Mouse (Mus musculus) heart, adult 2 months (tissue): ENCODE results near the gene Stab2. TPM values are rescaled to one million over a fixed set of nuclear protein-coding genes. Genes with fewer than 3 reads are reported as not detected.

Experiments
- DNase-seq, 2 experiments: peaks; one replicate each; pipeline ENCODE4 v3.0.0; 2021
- H3K27ac ChIP-seq: fragments of 200-600 bp; 2 replicates; pipeline ENCODE4 v1.8.1; 2022
- H3K27me3 ChIP-seq: fragments of 200-500 bp; 2 replicates; pipeline ENCODE4 v1.6.1; 2012; ENCODE audit warnings: mild to moderate bottlenecking, low read length, inconsistent platforms, mixed read lengths; ENCODE audit not compliant: control insufficient read depth, insufficient read depth
- H3K36me3 ChIP-seq: fragments of 200-500 bp; 2 replicates; pipeline ENCODE4 v1.6.1; 2012; ENCODE audit warnings: low read length, inconsistent platforms; ENCODE audit not compliant: control insufficient read depth, insufficient read depth
- H3K4me1 ChIP-seq: fragments of 200-500 bp; 2 replicates; pipeline ENCODE4 v1.6.1; 2011; ENCODE audit warnings: low read length; ENCODE audit not compliant: control insufficient read depth, insufficient read depth
- H3K4me3 ChIP-seq: fragments of 200-600 bp; 2 replicates; pipeline ENCODE4 v1.8.1; 2022
- H3K79me2 ChIP-seq: fragments of 200-500 bp; replicated peaks from 2 replicates; pipeline ENCODE4 v1.6.1; 2012; ENCODE audit warnings: mild to moderate bottlenecking, inconsistent platforms, low read length, moderate library complexity, mixed read lengths; ENCODE audit not compliant: control insufficient read depth, insufficient read depth
- H3K9ac ChIP-seq: fragments of 200-500 bp; 2 replicates; pipeline ENCODE4 v1.6.1; 2012; ENCODE audit warnings: low read depth, mild to moderate bottlenecking, control low read depth, inconsistent platforms, low read length, mixed read lengths
- CTCF ChIP-seq: fragments of 200-600 bp; IDR thresholded peaks from 2 replicates; pipeline ENCODE4 v1.8.1; 2022; ENCODE audit warnings: antibody characterized with exemption, mild to moderate bottlenecking, moderate library complexity
- EP300 ChIP-seq: fragments of 200-500 bp; IDR thresholded peaks from 2 replicates; pipeline ENCODE4 v1.6.1; 2011; ENCODE audit warnings: low read depth, low read length, control low read depth; ENCODE audit not compliant: insufficient read depth
- POLR2A ChIP-seq: fragments of 200-500 bp; IDR thresholded peaks from 2 replicates; pipeline ENCODE4 v1.6.1; 2011; ENCODE audit warnings: mild to moderate bottlenecking, low read depth, low read length, control low read depth; ENCODE audit not compliant: insufficient read depth
- WGBS: fragments of 180-500 bp; shearing (Covaris S2); methylation state at CpG from one replicate; pipeline ENCODE4 v1.1.7; 2018; 5-methylcytosine and 5-hydroxymethylcytosine counted together
- intact Hi-C: fragments of 180-260 bp; cut with DNase I; formaldehyde crosslinking; loops from one replicate; pipeline ENCODE4 v1.15.1; 2025
- polyA plus RNA-seq: library from polyadenylated mRNA; depleted of rRNA; stranded (reverse); fragments of >200 nt; gene quantifications from 2 replicates; pipeline ENCODE4 v1.2.3, GENCODE M21; 2012; rRNA removed
- total RNA-seq, 2 experiments: library from RNA; stranded (reverse); gene quantifications; 2 replicates each; pipeline ENCODE4 v1.2.3; 2021

The Stab2 gene
- total and polyA plus RNA-seq, 3 experiments, result 0.23 to 0.53 (median 0.29) TPM

- intact Hi-C loops, result no loop called here
- Histone ChIP-seq H3K79me2 (no peaks in the 10 kb centered on the region), H3K4me1 (peaks cover 13% of the 10 kb centered on the region), H3K36me3 (no peaks in the 10 kb centered on the region; the same call in 1 of the 2 replicates), H3K27ac (peak overlapping the region; percentile 85), H3K4me3 (no peak overlapping the region; the same call in 1 of the 2 replicates), H3K27me3 (no peaks in the 10 kb centered on the region), H3K9ac (peak overlapping the region; percentile 36)
- 65% methylated on average over 9 of the region's 9 CpGs for WGBS
- peak in 1 of 2 experiments; percentile 52 for DNase-seq
- no peak for TF ChIP-seq CTCF
- TF ChIP-seq POLR2A, result no peak
- no peak for TF ChIP-seq EP300
These were observed 212.9 kb downstream of the Stab2 start for GRCm38 (mm10) chr10:86794794-86795535.

DNA sequence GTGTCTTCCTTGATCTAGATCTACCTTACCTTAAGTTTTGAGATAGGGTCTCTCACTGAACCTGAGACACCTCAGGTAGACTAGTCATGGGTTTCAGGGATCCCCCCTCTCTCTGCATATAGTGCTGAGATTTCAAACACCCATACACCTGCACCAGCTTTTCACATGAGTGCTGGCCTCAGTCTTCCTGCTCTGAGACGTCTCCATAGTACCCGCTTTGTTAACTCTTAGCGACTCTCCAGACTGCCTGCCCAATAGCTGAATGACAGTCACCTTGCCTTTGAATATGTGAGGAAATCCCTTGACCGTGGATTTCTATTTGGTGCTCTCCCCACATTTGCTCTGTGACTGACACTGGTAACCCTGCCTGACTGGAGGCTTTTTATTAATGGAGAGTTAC lies 213.6 kb downstream of the Stab2 start:
- WGBS, result 73% methylated on average over 4 of the region's 4 CpGs

DNA sequence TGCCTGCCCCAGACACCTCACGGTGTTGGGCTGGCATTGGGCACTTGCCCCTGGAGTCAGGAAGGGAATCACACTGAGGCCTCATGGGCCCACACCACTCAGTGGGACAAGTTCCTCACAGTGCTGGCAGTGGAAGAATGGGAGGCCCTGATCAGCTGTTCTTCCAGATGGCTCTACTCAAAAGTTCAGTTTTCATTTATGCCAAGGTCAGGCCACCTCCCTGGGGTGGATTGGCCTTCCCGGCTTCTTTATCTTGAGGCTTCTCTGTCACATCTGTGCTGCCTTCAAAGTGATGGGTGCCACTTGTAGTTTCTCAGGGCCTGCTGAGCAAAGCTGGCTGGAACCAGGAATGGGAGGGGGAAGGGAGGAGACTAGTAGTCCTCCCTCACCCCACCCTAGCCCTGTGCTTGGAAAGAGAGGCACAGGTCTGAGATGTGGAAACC lies 214.3 kb downstream of the Stab2 start:
- intact Hi-C loops, result no loop called here
- TF ChIP-seq POLR2A (no peak), EP300 (0 out of 2 replicates have a peak, but pooled peaks have one; percentile 35)
- Histone ChIP-seq H3K36me3 (no peaks in the 10 kb centered on the region; the same call in 1 of the 2 replicates), H3K79me2 (no peaks in the 10 kb centered on the region), H3K9ac (no peak overlapping the region), H3K4me1 (peaks cover 13% of the 10 kb centered on the region), H3K4me3 (no peak overlapping the region), H3K27me3 (no peaks in the 10 kb centered on the region), H3K27ac (peak overlapping the region; percentile 85)
- DNase-seq, result peak; percentile 53 to 73
- 31% methylated on average over 2 of the region's 2 CpGs for WGBS

More for the DNA sequence above, 213.6 kb downstream of the Stab2 start:
- no peak for DNase-seq
- intact Hi-C loops, result no loop called here
- no peaks in the 10 kb centered on the region for H3K79me2 ChIP-seq
- H3K27ac ChIP-seq, result peak overlapping the region; percentile 85
- H3K4me1 ChIP-seq, result peaks cover 13% of the 10 kb centered on the region
- H3K4me3 ChIP-seq, result no peak overlapping the region
- TF ChIP-seq EP300 (no peak), POLR2A (no peak), CTCF (no peak)
- H3K36me3 ChIP-seq, result no peaks in the 10 kb centered on the region; the same call in 1 of the 2 replicates
- H3K27me3 ChIP-seq, result no peaks in the 10 kb centered on the region
- no peak overlapping the region for H3K9ac ChIP-seq

- WGBS, result 75% methylated on average over 7 of the region's 7 CpGs
These were observed 216.2 kb downstream of the Stab2 start for GRCm38 (mm10) chr10:86791507-86792184.

More at GRCm38 (mm10) chr10:86791507-86792184, 216.2 kb downstream of the Stab2 start:
- H3K36me3 ChIP-seq, result no peaks in the 10 kb centered on the region; the same call in 1 of the 2 replicates
- H3K79me2 ChIP-seq, result peaks cover 2% of the 10 kb centered on the region
- H3K27ac ChIP-seq, result no peak overlapping the region
- no peak for DNase-seq
- no peak for TF ChIP-seq EP300
- TF ChIP-seq POLR2A, result no peak
- TF ChIP-seq CTCF, result no peak
- H3K4me3 ChIP-seq, result no peak overlapping the region
- H3K9ac ChIP-seq, result no peak overlapping the region
- intact Hi-C loops, result no loop called here
- H3K27me3 ChIP-seq, result no peaks in the 10 kb centered on the region
- peaks cover 14% of the 10 kb centered on the region for H3K4me1 ChIP-seq

Other genes starting within 250 kb of the Stab2 start
- gene Gm49358, start 244.1 kb downstream of the Stab2 start, total RNA-seq, result 10 to 100 TPM; 10.5 to 14.3 TPM
- not detected in 2 replicates for gene Gm49358, start 244.1 kb downstream of the Stab2 start, polyA plus RNA-seq
- gene Nt5dc3, start 229.0 kb downstream of the Stab2 start, total RNA-seq, result 10 to 100 TPM; 33.9 to 36.6 TPM
- 25.3 and 45.6 TPM in 2 replicates for gene Nt5dc3, start 229.0 kb downstream of the Stab2 start, polyA plus RNA-seq
- not detected for gene 1700113H08Rik, start 50.0 kb upstream of the Stab2 start, total RNA-seq
- 0.12 and 0.32 TPM in 2 replicates for gene 1700113H08Rik, start 50.0 kb upstream of the Stab2 start, polyA plus RNA-seq